Mouse (Mus musculus) testis, adult 2 months (tissue): Measurements from ENCODE around the gene Crat. TPM values are rescaled to one million over a fixed set of nuclear protein-coding genes. Genes with fewer than 3 reads are reported as not detected.

ENCODE experiments used
- H3K27ac ChIP-seq: fragments of 200-500 bp; 2 replicates; pipeline ENCODE4 v1.5.1; 2012; ENCODE audit warnings: low read depth, low read length; ENCODE audit not compliant: control insufficient read depth, insufficient read depth
- H3K27me3 ChIP-seq: fragments of 200-500 bp; 2 replicates; pipeline ENCODE4 v1.6.1; 2012; ENCODE audit warnings: mild to moderate bottlenecking, low read length, moderate library complexity; ENCODE audit not compliant: control insufficient read depth, insufficient read depth
- H3K36me3 ChIP-seq: fragments of 200-500 bp; 2 replicates; pipeline ENCODE4 v1.6.1; 2012; ENCODE audit warnings: mild to moderate bottlenecking, low read length; ENCODE audit not compliant: control insufficient read depth, insufficient read depth
- H3K4me1 ChIP-seq: fragments of 200-500 bp; 2 replicates; pipeline ENCODE4 v1.6.1; 2012; ENCODE audit warnings: low read length; ENCODE audit not compliant: control insufficient read depth, insufficient read depth
- H3K4me3 ChIP-seq: fragments of 200-500 bp; 2 replicates; pipeline ENCODE4 v1.5.1; 2012; ENCODE audit warnings: low read depth, mild to moderate bottlenecking, low read length, moderate library complexity, mixed read lengths; ENCODE audit not compliant: control insufficient read depth
- CTCF ChIP-seq: fragments of 200-500 bp; IDR thresholded peaks from 2 replicates; pipeline ENCODE4 v1.5.1; 2012; ENCODE audit warnings: low read depth, mild to moderate bottlenecking, inconsistent platforms, low read length, moderate library complexity; ENCODE audit not compliant: control insufficient read depth, insufficient read depth, insufficient replicate concordance
- POLR2A ChIP-seq: fragments of 200-500 bp; IDR thresholded peaks from 2 replicates; pipeline ENCODE4 v1.6.1; 2012; ENCODE audit warnings: low read depth, mild to moderate bottlenecking, inconsistent platforms, low read length, moderate library complexity; ENCODE audit not compliant: control insufficient read depth
- polyA plus RNA-seq: library from polyadenylated mRNA; depleted of rRNA; stranded (reverse); fragments of >200 nt; gene quantifications from 2 replicates; pipeline ENCODE4 v1.2.3, GENCODE M21; 2012

The Crat gene
- polyA plus RNA-seq, 1 experiment: 591 TPM

- H3K36me3 ChIP-seq: no peaks in the 10 kb centered on the region; the same call in 1 of the 2 replicates
- H3K27ac ChIP-seq: no peak overlapping the region
- no peaks in the 10 kb centered on the region; the same call in none of the 2 replicates for H3K4me1 ChIP-seq
- H3K4me3 ChIP-seq: no peak overlapping the region
- no peaks in the 10 kb centered on the region for H3K27me3 ChIP-seq
- TF ChIP-seq POLR2A (no peak), CTCF (no peak)
Observed at GRCm38 (mm10) chr2:30380564-30381376, 34.8 kb downstream of the Crat start.

GRCm38 (mm10) chr2:30379307-30379706, 36.3 kb downstream of the Crat start:
- H3K4me1 ChIP-seq: no peaks in the 10 kb centered on the region; the same call in none of the 2 replicates
- H3K27ac ChIP-seq: no peak overlapping the region
- H3K36me3 ChIP-seq: no peaks in the 10 kb centered on the region; the same call in 1 of the 2 replicates
- H3K27me3 ChIP-seq: no peaks in the 10 kb centered on the region
- H3K4me3 ChIP-seq: no peak overlapping the region
- no peak for TF ChIP-seq POLR2A

DNA sequence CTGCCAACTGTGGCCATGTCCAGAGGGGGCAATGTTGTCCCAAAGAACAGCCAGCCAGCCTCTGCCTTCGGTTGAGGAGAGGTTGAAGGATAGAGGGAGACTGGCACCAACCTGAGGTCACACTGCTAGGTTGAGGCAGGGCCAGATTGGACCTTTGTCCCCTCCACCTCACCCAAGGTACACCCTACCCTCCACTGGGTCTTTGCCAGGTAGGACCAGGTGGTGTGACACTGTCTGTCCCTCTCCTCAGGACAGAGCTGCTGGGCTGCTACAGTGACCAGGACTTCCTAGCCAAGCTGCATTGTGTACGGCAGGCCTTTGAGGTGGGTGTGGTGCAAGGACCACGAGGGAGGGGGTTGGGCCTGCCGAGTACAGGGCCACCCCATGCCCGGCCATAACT, 37.9 kb downstream of the Crat start:
- H3K36me3 ChIP-seq: no peaks in the 10 kb centered on the region; the same call in 1 of the 2 replicates
- no peak overlapping the region for H3K4me3 ChIP-seq
- TF ChIP-seq POLR2A (no peak), CTCF (peak; percentile 3; the same call in 1 of the 2 replicates)
- H3K27ac ChIP-seq: no peak overlapping the region
- no peaks in the 10 kb centered on the region for H3K27me3 ChIP-seq
- no peaks in the 10 kb centered on the region; the same call in none of the 2 replicates for H3K4me1 ChIP-seq

DNA sequence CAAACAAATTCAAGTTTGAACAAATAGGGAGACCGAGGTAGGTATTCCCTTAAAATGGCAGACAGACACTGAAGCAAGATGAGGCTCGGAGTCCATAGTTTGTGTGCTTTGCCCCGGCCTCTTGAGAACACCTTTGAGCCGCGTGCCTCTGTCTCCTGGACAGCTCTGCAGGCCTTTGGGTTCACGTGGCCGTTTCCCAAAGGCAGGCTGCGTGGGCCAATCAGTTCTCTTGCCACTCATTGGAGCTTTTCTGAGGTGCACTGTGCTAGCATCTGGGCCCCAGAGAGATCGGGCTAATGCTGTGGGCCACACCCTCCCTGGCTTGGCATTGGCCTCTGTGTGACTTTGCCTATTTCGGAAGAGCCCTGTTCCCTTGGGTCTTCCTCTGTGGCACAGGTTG, 39.7 kb downstream of the Crat start:
- Histone ChIP-seq H3K27me3 (no peaks in the 10 kb centered on the region), H3K36me3 (no peaks in the 10 kb centered on the region), H3K4me1 (no peaks in the 10 kb centered on the region; the same call in 1 of the 2 replicates), H3K27ac (no peak overlapping the region), H3K4me3 (no peak overlapping the region)
- TF ChIP-seq CTCF: no peak
- TF ChIP-seq POLR2A: no peak

- Histone ChIP-seq H3K36me3 (no peaks in the 10 kb centered on the region), H3K27ac (no peak overlapping the region), H3K4me1 (no peaks in the 10 kb centered on the region), H3K4me3 (no peak overlapping the region), H3K27me3 (no peaks in the 10 kb centered on the region)
- TF ChIP-seq POLR2A (no peak), CTCF (no peak)
Observed at GRCm38 (mm10) chr2:30372726-30373125, 42.9 kb downstream of the Crat start.

GRCm38 (mm10) chr2:30371544-30371943, 44.1 kb downstream of the Crat start:
- no peak for TF ChIP-seq CTCF
- Histone ChIP-seq H3K4me1 (no peaks in the 10 kb centered on the region), H3K27me3 (no peaks in the 10 kb centered on the region), H3K4me3 (no peak overlapping the region), H3K36me3 (no peaks in the 10 kb centered on the region), H3K27ac (no peak overlapping the region)

DNA sequence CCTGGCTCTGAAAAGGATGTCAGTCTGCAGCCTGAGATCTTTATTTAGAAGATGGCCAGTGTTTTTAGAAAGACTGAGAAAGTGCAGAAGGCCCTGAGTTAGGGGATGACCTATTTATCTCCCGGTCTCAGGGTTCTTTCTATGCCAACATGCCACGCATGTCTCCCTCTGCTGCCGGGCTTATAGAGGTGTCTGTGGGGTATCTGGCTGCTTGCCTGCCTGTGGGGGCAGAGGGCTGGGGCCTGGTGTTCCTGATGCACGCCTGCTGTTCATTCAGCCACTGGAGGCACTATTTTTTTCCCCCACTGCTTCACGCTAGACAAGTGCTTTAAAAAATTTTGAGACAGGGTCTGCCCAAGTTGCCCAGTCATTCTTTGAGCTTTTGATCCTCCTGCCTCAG, 49.4 kb downstream of the Crat start:
- TF ChIP-seq POLR2A (no peak), CTCF (no peak)
- H3K27me3 ChIP-seq: no peaks in the 10 kb centered on the region
- no peaks in the 10 kb centered on the region for H3K36me3 ChIP-seq
- peaks cover 9% of the 10 kb centered on the region for H3K4me1 ChIP-seq
- H3K4me3 ChIP-seq: no peak overlapping the region
- no peak overlapping the region for H3K27ac ChIP-seq
